Mouse (Mus musculus): ENCODE data around the gene Tbc1d2b.

DNA sequence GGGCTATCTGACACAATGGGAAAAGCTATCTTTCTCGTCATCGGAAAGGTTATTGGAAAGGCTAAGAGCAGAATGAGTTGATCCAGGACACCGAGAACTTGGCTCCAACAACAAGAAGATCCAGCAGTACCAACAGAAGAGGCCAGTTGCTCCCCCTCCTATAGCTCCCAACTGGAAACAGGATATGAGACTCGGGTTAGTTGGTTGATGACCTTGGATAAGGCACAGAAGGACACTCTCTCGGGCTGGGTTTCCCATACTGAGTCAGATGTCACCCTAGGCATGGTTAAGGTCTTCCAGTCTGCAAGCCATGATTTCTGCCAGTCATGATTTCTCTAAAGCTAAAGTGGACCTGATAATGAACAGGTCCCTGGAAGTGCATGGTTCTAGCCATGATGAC lies 35.8 kb downstream of the Tbc1d2b start:
- TF ChIP-seq POLR2A (IDR thresholded peaks at IDR 0.05; ENCODE audit: borderline replicate concordance, extremely low read depth, low read depth, low read length): no peak
- TF ChIP-seq CTCF (IDR thresholded peaks at IDR 0.05; ENCODE audit: insufficient read depth, low read length): no peak

Measured in lung, adult 2 months (tissue).